Mouse (Mus musculus): ENCODE data around the gene Rasgef1b. TPM values are rescaled to one million over a fixed set of nuclear protein-coding genes. Genes with fewer than 3 reads are reported as not detected.

Gene Rasgef1b
- total and polyA plus RNA-seq, 3 experiments, result 0.17 to 0.26 (median 0.21) TPM

GRCm38 (mm10) chr5:99238150-99238549, 490.7 kb downstream of the Rasgef1b start:
- TF ChIP-seq BHLHE40 (IDR thresholded peaks at IDR 0.05; ENCODE audit: low read depth, low read length) (no peak), IRF4 (IDR thresholded peaks at IDR 0.05; ENCODE audit: low read depth, low read length) (no peak), POLR2A (IDR thresholded peaks at IDR 0.05; ENCODE audit: low read depth, low read length) (no peak), SMC3 (IDR thresholded peaks at IDR 0.05; ENCODE audit: low read depth, low read length) (no peak)
- no peaks in the 10 kb centered on the region for H3K4me1 ChIP-seq (ENCODE audit: control insufficient read depth in 1 of 2, insufficient read depth in 2 of 2)
- no peaks in the 10 kb centered on the region for H3K36me3 ChIP-seq (replicated peaks in 1 of 2; ENCODE audit: control insufficient read depth in 1 of 2, insufficient read depth in 1 of 2, low read length in 1 of 2)
- no peak overlapping the region for H3K4me3 ChIP-seq (replicated peaks in 1 of 3; ENCODE audit: low read depth in 2 of 3, low read length in 2 of 3, poor library complexity in 1 of 3)
- no peak overlapping the region for H3K4me2 ChIP-seq (ENCODE audit: insufficient read depth, low read depth, poor library complexity, severe bottlenecking)
- no peak overlapping the region for H3K27ac ChIP-seq (ENCODE audit: insufficient read depth, low read depth)
- in situ Hi-C loops (cut with MboI; ENCODE audit: low pct_ligation_motif_present, low pct_unique_long_range_greater_than_20kb, low sequenced_read_pairs), result no loop called here
- dilution Hi-C loops (cut with MboI; ENCODE audit: extremely low pct_ligation_motif_present, extremely low pct_unique_long_range_greater_than_20kb, low sequenced_read_pairs), result no loop called here
- no peaks in the 10 kb centered on the region for H3K27me3 ChIP-seq (replicated peaks)
- no peaks in the 10 kb centered on the region for H3K79me2 ChIP-seq (replicated peaks; ENCODE audit: control insufficient read depth, extremely low read depth, insufficient read depth, poor library complexity, severe bottlenecking)
- no peak for DNase-seq (ENCODE audit: extremely low read depth)
- no peaks in the 10 kb centered on the region for H3K9me3 ChIP-seq (replicated peaks; ENCODE audit: low read length)
- no peak overlapping the region for H3K9ac ChIP-seq (ENCODE audit: insufficient read depth, low read depth)

- DNase-seq (ENCODE audit: extremely low read depth), result no peak
- in situ Hi-C loops (cut with MboI; ENCODE audit: low pct_ligation_motif_present, low pct_unique_long_range_greater_than_20kb, low sequenced_read_pairs), result no loop called here
- dilution Hi-C loops (cut with MboI; ENCODE audit: extremely low pct_ligation_motif_present, extremely low pct_unique_long_range_greater_than_20kb, low sequenced_read_pairs), result no loop called here
- H3K27ac ChIP-seq (ENCODE audit: insufficient read depth, low read depth), result no peak overlapping the region
- no peak overlapping the region for H3K9ac ChIP-seq (ENCODE audit: insufficient read depth, low read depth)
- H3K27me3 ChIP-seq (replicated peaks), result no peaks in the 10 kb centered on the region
- H3K9me3 ChIP-seq (replicated peaks; ENCODE audit: low read length), result no peaks in the 10 kb centered on the region
- H3K4me2 ChIP-seq (ENCODE audit: insufficient read depth, low read depth, poor library complexity, severe bottlenecking), result no peak overlapping the region
- H3K36me3 ChIP-seq (replicated peaks in 1 of 2; ENCODE audit: control insufficient read depth in 1 of 2, insufficient read depth in 1 of 2, low read length in 1 of 2), result no peaks in the 10 kb centered on the region
- H3K79me2 ChIP-seq (replicated peaks; ENCODE audit: control insufficient read depth, extremely low read depth, insufficient read depth, poor library complexity, severe bottlenecking), result no peaks in the 10 kb centered on the region
- no peak overlapping the region for H3K4me3 ChIP-seq (replicated peaks in 1 of 3; ENCODE audit: low read depth in 2 of 3, low read length in 2 of 3, poor library complexity in 1 of 3)
- TF ChIP-seq MXI1 (IDR thresholded peaks at IDR 0.05; ENCODE audit: low read depth, low read length), result no peak
- TF ChIP-seq POLR2A (IDR thresholded peaks at IDR 0.05; ENCODE audit: low read depth, low read length), result no peak
- no peak for TF ChIP-seq ZKSCAN1 (IDR thresholded peaks at IDR 0.05; ENCODE audit: borderline replicate concordance, low read depth, low read length)
- TF ChIP-seq ZNF384 (IDR thresholded peaks at IDR 0.05; ENCODE audit: low read depth, low read length), result no peak
- H3K4me1 ChIP-seq (ENCODE audit: control insufficient read depth in 1 of 2, insufficient read depth in 2 of 2), result no peaks in the 10 kb centered on the region
Observed at GRCm38 (mm10) chr5:99236888-99237752, 491.7 kb downstream of the Rasgef1b start.

- Histone ChIP-seq H3K36me3 (replicated peaks in 1 of 2; ENCODE audit: control insufficient read depth in 1 of 2, insufficient read depth in 1 of 2, low read length in 1 of 2) (no peaks in the 10 kb centered on the region), H3K4me2 (ENCODE audit: insufficient read depth, low read depth, poor library complexity, severe bottlenecking) (no peak overlapping the region), H3K9me3 (replicated peaks; ENCODE audit: low read length) (no peaks in the 10 kb centered on the region), H3K27ac (ENCODE audit: insufficient read depth, low read depth) (no peak overlapping the region), H3K79me2 (replicated peaks; ENCODE audit: control insufficient read depth, extremely low read depth, insufficient read depth, poor library complexity, severe bottlenecking) (no peaks in the 10 kb centered on the region), H3K4me1 (ENCODE audit: control insufficient read depth in 1 of 2, insufficient read depth in 2 of 2) (no peaks in the 10 kb centered on the region), H3K4me3 (replicated peaks in 1 of 3; ENCODE audit: low read depth in 2 of 3, low read length in 2 of 3, poor library complexity in 1 of 3) (no peak overlapping the region), H3K9ac (ENCODE audit: insufficient read depth, low read depth) (no peak overlapping the region), H3K27me3 (replicated peaks) (no peaks in the 10 kb centered on the region)
- TF ChIP-seq MAZ (IDR thresholded peaks at IDR 0.05; ENCODE audit: low read depth, low read length) (no peak), JUN (IDR thresholded peaks at IDR 0.05; ENCODE audit: insufficient read depth, low read depth, low read length) (no peak), SMC3 (IDR thresholded peaks at IDR 0.05; ENCODE audit: low read depth, low read length) (no peak), MXI1 (IDR thresholded peaks at IDR 0.05; ENCODE audit: low read depth, low read length) (no peak), ZKSCAN1 (IDR thresholded peaks at IDR 0.05; ENCODE audit: borderline replicate concordance, low read depth, low read length) (no peak), ZMIZ1 (IDR thresholded peaks at IDR 0.05; ENCODE audit: low read depth, low read length) (no peak), TBP (conservative IDR thresholded peaks at IDR 0.05; ENCODE audit: low read depth, low read length) (no peak), E2F4 (IDR thresholded peaks at IDR 0.05; ENCODE audit: insufficient replicate concordance, low read depth, low read length) (no peak), MAFK (IDR thresholded peaks at IDR 0.05; ENCODE audit: insufficient replicate concordance, low read length) (no peak), TCF12 (IDR thresholded peaks at IDR 0.05; ENCODE audit: low read depth, low read length) (no peak), CTCF (conservative IDR thresholded peaks at IDR 0.05 in 1 of 2, IDR thresholded peaks at IDR 0.05 in 1 of 2; ENCODE audit: low read depth in 2 of 2, low read length in 2 of 2) (no peak), RAD21 (IDR thresholded peaks at IDR 0.05; ENCODE audit: low read depth, low read length) (no peak), SIN3A (IDR thresholded peaks at IDR 0.05; ENCODE audit: low read length) (no peak), CHD1 (IDR thresholded peaks at IDR 0.05; ENCODE audit: low read depth, low read length) (no peak), ELF1 (IDR thresholded peaks at IDR 0.05; ENCODE audit: low read depth, low read length) (no peak), RCOR1 (conservative IDR thresholded peaks at IDR 0.05; ENCODE audit: low read depth, low read length) (no peak), POLR2AphosphoS2 (IDR thresholded peaks at IDR 0.05; ENCODE audit: low read depth, low read length) (no peak), USF1 (IDR thresholded peaks at IDR 0.05; ENCODE audit: low read depth, low read length) (no peak), IRF4 (IDR thresholded peaks at IDR 0.05; ENCODE audit: low read depth, low read length) (no peak), GABPA (IDR thresholded peaks at IDR 0.05; ENCODE audit: insufficient replicate concordance, low read depth, low read length) (no peak)
- dilution Hi-C loops (cut with MboI; ENCODE audit: extremely low pct_ligation_motif_present, extremely low pct_unique_long_range_greater_than_20kb, low sequenced_read_pairs) (no loop called here), in situ Hi-C loops (cut with MboI; ENCODE audit: low pct_ligation_motif_present, low pct_unique_long_range_greater_than_20kb, low sequenced_read_pairs) (no loop called here)
- no peak for DNase-seq (ENCODE audit: extremely low read depth)
Observed at GRCm38 (mm10) chr5:99236431-99236830, 492.4 kb downstream of the Rasgef1b start.
